Mouse (Mus musculus) spleen, embryonic (tissue): ENCODE measurements around the gene Olfr645.

ENCODE experiments used
- CTCF ChIA-PET: fragments of 350-600 bp; sonication (Branson Sonifier 250); formaldehyde crosslinking; loops from one replicate; lab custom pipeline; 2022; lab: Charles Lee

The Olfr645 gene

DNA sequence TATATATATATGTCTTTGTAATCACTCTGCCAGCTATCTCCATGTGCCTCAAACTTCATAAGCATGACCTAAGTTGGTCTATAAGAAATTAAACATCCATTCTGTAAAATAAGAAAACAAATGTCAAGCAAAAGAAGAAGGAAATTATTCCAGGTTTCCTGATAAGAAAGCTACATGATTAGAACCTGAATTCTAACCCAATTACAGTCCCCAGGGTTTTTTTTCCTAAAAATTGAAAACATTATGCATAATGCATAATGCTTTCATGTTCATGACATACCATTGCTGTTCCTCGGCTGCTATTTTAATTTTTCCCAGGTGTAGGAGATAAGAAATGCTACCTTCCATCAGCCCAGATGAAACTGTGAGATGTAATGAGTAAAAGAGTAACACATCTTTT is at the start of gene Olfr645:
Gene Olfr645 (minus strand): TSS at position 101 of the 400 bp plus-strand sequence.
- CTCF ChIA-PET, result no interaction called here

DNA sequence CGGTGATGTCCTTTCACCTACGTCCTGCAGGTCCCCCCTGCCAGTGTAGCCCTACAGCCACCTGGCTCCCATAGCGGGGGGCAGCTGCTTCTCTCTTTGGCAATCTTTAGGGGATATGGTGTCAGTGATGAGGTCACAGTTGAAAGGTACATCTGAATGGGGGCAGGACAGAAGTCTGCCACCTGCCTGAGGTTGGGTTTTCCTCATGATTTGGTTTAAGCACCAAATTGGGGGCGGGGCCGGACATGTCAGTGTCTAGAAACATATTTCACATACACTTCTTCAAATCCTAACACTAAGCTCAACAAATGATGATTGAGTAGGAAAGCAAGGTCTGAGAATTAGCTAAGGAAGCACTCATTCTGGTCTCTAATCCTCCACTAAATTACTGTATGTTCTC is 44.5 kb upstream of the Olfr645 start, which contains the start of gene Ubqln5:
Gene Ubqln5 (minus strand): TSS at position 101 of the 400 bp plus-strand sequence.
- CTCF ChIA-PET, result no interaction called here

DNA sequence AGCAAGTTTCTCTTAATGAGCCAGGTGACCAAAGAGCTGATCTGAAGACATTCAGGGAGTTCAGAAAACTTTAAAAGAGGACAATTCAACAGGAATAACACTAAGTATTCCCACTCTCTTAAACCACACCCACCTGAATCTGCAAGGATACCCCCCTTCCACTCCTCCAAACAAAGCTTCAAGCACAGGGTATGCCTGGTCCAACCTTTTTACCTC is 19.4 kb upstream of the Olfr645 start, which contains the start of gene Olfr646:
Gene Olfr646 (plus strand): TSS at position 117 of the 216 bp plus-strand sequence.
- CTCF ChIA-PET, result no interaction called here

DNA sequence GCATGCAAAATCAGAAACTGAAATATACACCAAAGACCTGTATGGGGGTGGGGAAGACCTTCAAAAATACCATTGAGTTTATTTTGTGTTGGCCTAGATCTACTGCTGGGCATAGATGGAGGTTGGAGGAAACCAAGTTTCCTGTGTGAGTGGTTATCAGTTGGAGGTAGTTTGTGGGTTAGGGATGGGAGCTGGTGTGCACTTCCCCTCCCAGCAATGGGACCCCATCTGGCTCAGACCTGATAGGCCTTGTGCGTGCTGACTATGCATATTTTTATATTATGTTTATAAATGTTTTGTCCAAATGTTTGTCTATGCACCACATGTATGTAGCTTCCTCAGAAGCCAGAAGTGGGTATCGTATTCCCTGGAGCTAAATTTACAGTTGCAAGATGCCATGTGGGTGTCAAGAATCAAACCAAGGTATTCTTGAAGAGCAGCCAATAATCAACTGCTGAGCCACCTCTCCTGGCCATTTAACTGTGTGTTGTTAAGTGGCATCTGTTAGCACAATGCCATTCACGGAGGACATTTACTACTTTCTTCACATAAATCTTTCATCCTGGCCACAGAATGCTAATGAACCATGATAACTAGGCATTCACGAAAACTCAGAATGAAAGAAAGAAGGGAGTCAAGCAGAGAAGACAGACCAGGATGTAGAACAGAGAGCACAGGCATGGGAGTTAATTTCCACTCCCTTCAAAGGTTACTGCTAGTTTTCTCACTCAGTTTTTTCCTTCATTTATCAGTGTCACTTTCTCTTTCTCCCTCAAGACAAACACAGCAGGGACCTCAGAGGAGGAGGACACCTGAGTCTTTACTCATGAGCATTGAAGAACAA is 18.9 kb upstream of the Olfr645 start:
- CTCF ChIA-PET, result no interaction called here

DNA sequence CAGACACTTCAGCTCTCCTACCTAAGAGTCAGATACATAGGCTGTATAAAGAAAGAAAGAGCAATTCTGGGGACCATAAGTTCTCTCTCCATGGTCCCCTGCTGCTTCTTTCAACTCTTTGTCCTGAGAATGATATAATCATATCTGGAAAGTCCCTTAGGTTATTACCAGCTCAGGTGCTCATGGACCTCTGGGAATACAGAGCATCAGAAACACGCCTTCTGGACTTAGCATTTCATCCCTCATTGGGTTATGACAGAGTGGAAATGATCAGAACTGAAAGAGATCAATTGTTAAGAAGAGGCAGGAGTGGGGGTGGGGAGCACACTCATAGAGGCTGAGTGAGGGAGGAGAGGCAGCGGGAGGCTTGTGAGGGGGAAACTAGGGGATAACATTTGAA is 13.5 kb downstream of the Olfr645 start, which contains the start of gene Olfr644:
Gene Olfr644 (minus strand): TSS at position 101 of the 400 bp plus-strand sequence.
- CTCF ChIA-PET, result no interaction called here

DNA sequence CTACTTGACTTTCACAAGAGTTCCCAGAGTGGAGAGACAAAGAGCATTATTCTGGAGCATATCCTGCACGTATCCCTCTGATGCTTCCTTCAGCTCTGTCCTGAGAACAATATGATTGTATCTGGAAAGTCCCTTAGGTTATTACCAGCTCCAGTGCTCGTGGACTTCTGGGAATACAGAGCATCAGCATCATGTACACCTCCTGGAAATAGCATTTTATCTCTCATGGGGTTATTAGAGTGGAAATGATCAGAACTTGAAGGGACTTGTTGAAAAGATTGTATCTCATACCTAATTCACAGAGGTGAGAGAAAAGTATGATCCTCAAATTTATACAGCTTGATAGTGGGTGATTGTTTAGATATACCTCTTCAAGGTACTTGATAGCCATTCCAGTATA is 23.9 kb downstream of the Olfr645 start, which contains the start of gene 4930516K23Rik:
Gene 4930516K23Rik (minus strand): TSS at position 101 of the 400 bp plus-strand sequence.
- CTCF ChIA-PET, result no interaction called here

DNA sequence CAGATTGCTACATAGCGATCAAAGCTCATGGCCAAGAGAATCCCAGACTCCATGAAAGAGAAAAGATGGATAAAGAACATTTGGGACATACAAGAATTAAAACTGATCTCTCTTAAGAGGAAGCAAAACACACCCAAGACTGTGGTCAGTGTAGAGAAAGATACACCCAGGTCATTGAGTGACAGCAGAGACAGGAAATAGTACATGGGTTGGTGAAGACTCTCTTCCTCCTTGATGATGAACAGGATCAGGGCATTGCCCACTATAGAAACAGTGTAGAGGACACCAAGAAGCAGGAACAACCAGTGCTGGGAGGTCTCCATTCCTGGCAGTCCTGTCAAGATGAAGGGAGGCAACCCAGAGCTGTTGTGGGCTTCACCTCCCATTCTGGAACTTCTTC is 26.1 kb downstream of the Olfr645 start:
- CTCF ChIA-PET, result no interaction called here

DNA sequence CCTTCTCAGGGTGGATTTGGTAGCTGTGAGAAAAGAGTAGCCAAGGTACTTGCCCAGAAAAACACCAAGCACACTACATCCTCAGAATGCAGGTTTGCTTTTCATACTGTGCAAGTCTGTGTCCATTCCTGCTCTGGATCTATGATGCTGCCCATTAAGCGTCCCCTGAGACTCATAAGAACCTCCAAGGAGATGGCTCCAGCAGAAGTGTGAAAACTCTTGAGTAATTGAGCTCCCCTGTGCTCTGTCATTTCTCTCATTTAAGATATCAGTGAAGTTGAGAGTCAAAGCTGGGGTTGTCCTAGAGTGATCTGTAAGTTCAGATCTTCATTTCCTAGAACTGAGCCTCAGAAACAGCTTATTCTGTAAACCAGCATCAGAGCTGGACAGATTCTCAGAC is 32.7 kb downstream of the Olfr645 start, which contains the start of gene Olfr642:
Gene Olfr642 (minus strand): TSS at position 101 of the 400 bp plus-strand sequence.
- CTCF ChIA-PET, result no interaction called here

DNA sequence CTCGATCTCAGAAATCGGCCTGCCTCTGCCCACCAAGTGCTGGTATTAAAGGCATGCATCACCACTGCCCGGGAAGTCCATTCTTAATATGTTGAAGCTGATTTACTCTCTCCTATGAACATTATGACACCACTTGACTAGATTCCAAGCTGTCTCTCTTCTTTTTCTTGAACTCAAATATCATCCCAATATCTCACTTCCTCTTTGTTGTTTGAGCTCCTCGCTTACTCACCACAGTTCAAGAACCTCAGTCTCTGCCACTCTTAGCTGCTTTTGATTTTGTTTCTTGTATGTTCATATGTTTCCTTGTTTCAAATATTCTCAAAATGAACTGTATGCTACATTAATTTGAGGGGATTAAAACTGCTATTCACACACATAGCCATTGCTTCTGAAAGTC is 34.5 kb downstream of the Olfr645 start:
- CTCF ChIA-PET, result no interaction called here

DNA sequence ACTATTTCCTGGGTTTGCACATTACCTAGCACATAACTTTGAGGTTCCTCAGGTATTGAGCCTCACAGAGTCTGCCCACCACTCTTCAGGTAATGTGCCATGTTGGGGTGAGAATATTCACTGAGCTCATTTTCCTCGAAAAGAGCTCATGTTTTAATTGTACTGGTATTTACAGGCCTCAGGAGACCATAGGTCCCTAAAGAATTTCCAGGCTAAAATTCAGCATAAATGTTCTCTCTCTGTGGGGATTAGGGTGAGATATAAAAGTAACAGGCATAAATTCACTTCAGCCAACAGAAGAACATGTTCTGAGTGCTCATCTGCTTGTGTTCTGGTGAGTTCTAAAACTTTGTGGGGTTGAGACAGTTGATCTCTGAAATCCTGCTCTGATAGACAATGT is 50.1 kb downstream of the Olfr645 start, which contains the start of gene Olfr641:
Gene Olfr641 (plus strand): TSS at position 301 of the 400 bp plus-strand sequence.
- CTCF ChIA-PET, result no interaction called here
